Mouse (Mus musculus): ENCODE results near the gene Sass6.

DNA sequence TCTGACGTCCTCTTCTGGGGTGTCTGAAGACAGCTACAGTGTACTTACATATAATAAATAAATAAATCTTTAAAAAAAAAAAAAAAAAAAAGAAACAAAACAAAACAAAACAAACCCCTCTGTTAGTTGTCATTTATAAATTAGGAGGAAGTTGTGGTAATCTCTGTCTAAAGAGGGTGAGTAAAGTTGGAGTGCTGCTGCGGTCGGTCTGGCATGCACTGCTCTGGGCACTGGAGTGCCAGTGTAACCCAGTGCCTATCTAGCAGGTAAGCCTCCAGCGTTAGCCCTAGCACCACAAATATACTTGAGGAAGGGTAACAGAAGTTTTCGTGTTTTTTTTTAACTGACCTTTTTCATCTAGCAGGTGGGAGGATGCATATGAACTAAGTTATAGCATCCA lies 6.2 kb downstream of the Sass6 start:
- no peak for TF ChIP-seq ETS1 (conservative IDR thresholded peaks at IDR 0.05; ENCODE audit: low read depth, low read length)
- TF ChIP-seq ZMIZ1 (IDR thresholded peaks at IDR 0.05; ENCODE audit: low read depth, low read length): no peak
- no peak for TF ChIP-seq CTCF (conservative IDR thresholded peaks at IDR 0.05 in 1 of 2, IDR thresholded peaks at IDR 0.05 in 1 of 2; ENCODE audit: low read depth in 2 of 2, low read length in 2 of 2)
- no peak for TF ChIP-seq TBP (conservative IDR thresholded peaks at IDR 0.05; ENCODE audit: low read depth, low read length)
- no peak for TF ChIP-seq NELFE (IDR thresholded peaks at IDR 0.05; ENCODE audit: low read depth, low read length)
- no peak for TF ChIP-seq POLR2A (IDR thresholded peaks at IDR 0.05; ENCODE audit: low read depth, low read length)
- no peak for TF ChIP-seq USF2 (conservative IDR thresholded peaks at IDR 0.05; ENCODE audit: low read depth, low read length)
- TF ChIP-seq MAX (IDR thresholded peaks at IDR 0.05; ENCODE audit: low read length): no peak
- TF ChIP-seq USF1 (IDR thresholded peaks at IDR 0.05; ENCODE audit: low read depth, low read length): no peak
- TF ChIP-seq EP300 (IDR thresholded peaks at IDR 0.05; ENCODE audit: low read length): no peak
- TF ChIP-seq ZC3H11A (IDR thresholded peaks at IDR 0.05; ENCODE audit: low read depth, low read length): no peak
